36 mouse cellular contexts compared by ENCODE assay signal in the genomic region with DNA sequence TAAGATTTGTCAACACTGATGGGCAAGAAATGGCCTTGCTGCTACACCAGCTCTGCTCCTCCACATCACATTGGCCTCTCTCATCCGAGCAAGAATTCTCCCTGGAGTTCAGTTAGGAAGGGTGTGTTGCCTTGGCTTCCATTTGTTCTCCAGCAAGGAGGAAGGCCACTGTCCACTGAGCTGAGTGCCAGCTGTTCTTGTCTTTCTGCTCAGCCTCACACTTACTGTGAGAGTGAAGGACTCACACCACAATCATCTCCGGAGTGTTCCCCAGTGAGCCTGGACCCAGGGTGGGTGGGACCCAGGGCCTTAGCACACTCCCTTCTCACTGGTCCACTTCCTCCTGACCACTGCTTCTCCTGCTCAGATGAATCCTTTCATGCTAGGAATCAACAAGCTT. TPM values are rescaled to one million over a fixed set of nuclear protein-coding genes. Genes with fewer than 3 reads are reported as not detected.
"Had no signal": no experiment of that assay in that cellular context is flagged by ENCODE, and none has a peak within 500 bp of the region (broad histone marks: within the 10 kb centered on the region; RNA-seq: fewer than 3 reads in every experiment).

No protein-coding gene starts in this region.

- DNase-seq: gastrocnemius, postnatal 10 days; gastrocnemius, postnatal 25 days; heart, postnatal 10 days; heart, postnatal 4 days; kidney, adult 18-20 months; kidney, adult 8-10 months; kidney, postnatal 10 days; kidney, postnatal 25 days; kidney, postnatal 4 days; liver; liver, embryonic 13.5 days had no signal

RNA-seq across cellular contexts. Expression of a gene that starts 23.8 kb away (rescaled TPM):
- total RNA-seq: gastrocnemius, postnatal 10 days; gastrocnemius, postnatal 25 days; gastrocnemius, postnatal 4 days; granulocyte monocyte progenitor cell, adult 5-6 weeks; heart, adult 8-10 months; heart, postnatal 10 days; heart, postnatal 25 days; layer of hippocampus, adult 2 months; layer of hippocampus, postnatal 10 days; layer of hippocampus, postnatal 25 days had no signal
- polyA plus RNA-seq: heart, embryonic 10.5 days; heart, embryonic 12.5 days; heart, embryonic 14.5 days; heart, embryonic 16.5 days; hindbrain, embryonic 10.5 days; hindbrain, embryonic 12.5 days; hindbrain, embryonic 14.5 days; hindbrain, embryonic 16.5 days; inflammation-experienced regulatory T-cells, adult 6 months; kidney, embryonic 14.5 days; kidney, embryonic 16.5 days; limb, embryonic 10.5 days; limb, embryonic 12.5 days; liver, embryonic 11.5 days; liver, embryonic 13.5 days had no signal

RNA-seq across cellular contexts. Expression of a gene that starts 46.2 kb away (rescaled TPM):
- total RNA-seq: gastrocnemius, postnatal 10 days; gastrocnemius, postnatal 25 days; gastrocnemius, postnatal 4 days; granulocyte monocyte progenitor cell, adult 5-6 weeks; heart, adult 8-10 months; heart, postnatal 10 days; heart, postnatal 25 days; heart, postnatal 4 days; layer of hippocampus, adult 2 months; layer of hippocampus, postnatal 10 days; layer of hippocampus, postnatal 25 days; left cerebral cortex, adult 2 months; left cerebral cortex, postnatal 14 days; left cerebral cortex, postnatal 36 days had no signal
- polyA plus RNA-seq: heart, embryonic 10.5 days; heart, embryonic 12.5 days; heart, embryonic 14.5 days; heart, embryonic 16.5 days; hindbrain, embryonic 10.5 days; hindbrain, embryonic 12.5 days; hindbrain, embryonic 14.5 days; hindbrain, embryonic 16.5 days; inflammation-experienced regulatory T-cells, adult 6 months; intestine, embryonic 15.5 days; kidney, embryonic 14.5 days; kidney, embryonic 16.5 days; limb, embryonic 10.5 days; limb, embryonic 12.5 days; liver, embryonic 11.5 days; liver, embryonic 13.5 days had no signal
